Mouse (Mus musculus): ENCODE measurements around the gene Pcdh8. TPM values are rescaled to one million over a fixed set of nuclear protein-coding genes. Genes with fewer than 3 reads are reported as not detected.

The Pcdh8 gene
- 4.5 TPM in 2 replicates for polyA plus RNA-seq (2016; fragmentation: Nextera tagmentation; extraction: Ambion mirVana)

DNA sequence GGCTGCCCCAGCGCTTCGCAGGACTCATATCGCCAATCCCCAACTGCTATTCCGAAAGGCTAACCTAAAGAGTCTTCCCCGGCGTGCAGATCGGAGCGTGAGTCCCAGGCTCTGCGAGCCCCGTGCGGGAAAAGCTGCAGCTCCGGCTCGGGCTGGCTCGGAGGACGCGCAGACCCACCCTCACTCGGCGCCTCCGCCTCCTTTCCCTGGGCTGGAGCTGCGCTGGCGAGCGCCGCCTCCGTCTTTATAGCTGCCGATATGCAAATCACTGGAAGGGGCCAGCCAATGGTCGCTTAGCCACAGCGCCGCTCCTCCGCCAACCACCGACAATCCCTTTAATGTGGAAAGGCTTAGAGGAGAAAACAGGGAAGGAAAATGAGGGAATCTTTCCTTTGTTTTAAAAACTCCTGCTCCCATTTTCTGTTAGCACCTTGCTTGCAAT is at the start of gene Pcdh8:
Pcdh8 (minus strand) TSS at position 219 of the 442 bp plus-strand sequence.
- Histone ChIP-seq H3K9me3 (no peaks in the 10 kb centered on the region; the same call in 1 of the 2 replicates), H3K27me3 (peaks cover 95% of the 10 kb centered on the region), H3K27ac (no peak within 1 kb of the TSS), H3K4me2 (peak within 1 kb of the TSS; percentile 65), H3K4me1 (replicated peaks) (peaks cover 50% of the 10 kb centered on the region), H3K4me3 (replicated peaks) (peak within 1 kb of the TSS; percentile 42), H3K9ac (replicated peaks) (no peak within 1 kb of the TSS), H3K36me3 (no peaks in the 10 kb centered on the region)
- under 1% methylated on average over 30 of the region's 30 CpGs for WGBS
- ATAC-seq (ENCODE audit: insufficient number of reproducible peaks, insufficient read depth, low FRiP score, low TSS enrichment, low read depth): peak; percentile 85

- no peaks in the 10 kb centered on the region for H3K36me3 ChIP-seq
- H3K27ac ChIP-seq: no peak overlapping the region
- 70% methylated on average over 8 of the region's 8 CpGs for WGBS
- no peak overlapping the region for H3K4me3 ChIP-seq (replicated peaks)
- no peak overlapping the region for H3K9ac ChIP-seq (replicated peaks)
- no peak for ATAC-seq (ENCODE audit: insufficient number of reproducible peaks, insufficient read depth, low FRiP score, low TSS enrichment, low read depth)
- no peaks in the 10 kb centered on the region for H3K9me3 ChIP-seq
- H3K4me1 ChIP-seq (replicated peaks): peaks cover 4% of the 10 kb centered on the region; the same call in 1 of the 2 replicates
- H3K27me3 ChIP-seq: no peaks in the 10 kb centered on the region; the same call in 1 of the 2 replicates
- H3K4me2 ChIP-seq: no peak overlapping the region
These were observed 43.6 kb upstream of the Pcdh8 start for GRCm38 (mm10) chr14:79814709-79815108.

GRCm38 (mm10) chr14:79814084-79814483 is 43.0 kb upstream of the Pcdh8 start:
- Histone ChIP-seq H3K9ac (replicated peaks) (no peak overlapping the region), H3K36me3 (no peaks in the 10 kb centered on the region), H3K27ac (no peak overlapping the region), H3K4me3 (replicated peaks) (no peak overlapping the region), H3K27me3 (no peaks in the 10 kb centered on the region; the same call in 1 of the 2 replicates), H3K9me3 (no peaks in the 10 kb centered on the region), H3K4me1 (replicated peaks) (peaks cover 4% of the 10 kb centered on the region; the same call in 1 of the 2 replicates), H3K4me2 (no peak overlapping the region)
- ATAC-seq (ENCODE audit: insufficient number of reproducible peaks, insufficient read depth, low FRiP score, low TSS enrichment, low read depth): no peak
- WGBS: 30% methylated on average over 1 of the region's 1 CpGs

DNA sequence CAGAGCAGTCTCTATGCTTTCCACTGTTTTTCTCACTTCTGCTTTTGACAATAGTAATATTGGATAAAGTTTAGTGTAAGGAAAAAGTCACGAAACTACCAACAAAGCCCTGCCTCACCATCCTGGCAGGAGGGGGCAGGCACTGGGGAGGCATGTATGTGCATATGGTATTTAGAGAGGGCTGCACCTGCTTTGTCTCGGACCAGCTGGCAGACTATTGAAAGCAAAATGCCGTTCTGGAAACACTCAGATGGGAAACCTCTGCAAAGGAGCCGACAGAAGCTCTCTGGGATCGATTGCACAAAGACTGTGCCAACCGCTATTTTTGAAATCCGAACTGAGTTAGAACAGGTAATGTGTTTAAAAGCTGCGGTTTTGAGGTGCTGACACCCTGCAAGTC is 22.1 kb upstream of the Pcdh8 start:
- Histone ChIP-seq H3K4me2 (no peak overlapping the region), H3K9me3 (peaks cover 6% of the 10 kb centered on the region; the same call in 1 of the 2 replicates), H3K4me1 (replicated peaks) (peaks cover 18% of the 10 kb centered on the region), H3K4me3 (replicated peaks) (no peak overlapping the region), H3K36me3 (no peaks in the 10 kb centered on the region), H3K27me3 (peaks cover 4% of the 10 kb centered on the region; the same call in 1 of the 2 replicates), H3K9ac (replicated peaks) (no peak overlapping the region), H3K27ac (no peak overlapping the region)
- WGBS: 70% methylated on average over 8 of the region's 8 CpGs
- ATAC-seq (ENCODE audit: insufficient number of reproducible peaks, insufficient read depth, low FRiP score, low TSS enrichment, low read depth): no peak

GRCm38 (mm10) chr14:79789535-79789934 is 18.4 kb upstream of the Pcdh8 start:
- no peaks in the 10 kb centered on the region for H3K9me3 ChIP-seq
- H3K27ac ChIP-seq: no peak overlapping the region
- WGBS: 8% methylated on average over 4 of the region's 4 CpGs
- H3K4me3 ChIP-seq (replicated peaks): no peak overlapping the region
- H3K4me2 ChIP-seq: no peak overlapping the region
- H3K27me3 ChIP-seq: peaks cover 12% of the 10 kb centered on the region
- no peak overlapping the region for H3K9ac ChIP-seq (replicated peaks)
- peaks cover 18% of the 10 kb centered on the region for H3K4me1 ChIP-seq (replicated peaks)
- H3K36me3 ChIP-seq: no peaks in the 10 kb centered on the region
- ATAC-seq (ENCODE audit: insufficient number of reproducible peaks, insufficient read depth, low FRiP score, low TSS enrichment, low read depth): peak; percentile 71; the same call in 1 of the 2 replicates

DNA sequence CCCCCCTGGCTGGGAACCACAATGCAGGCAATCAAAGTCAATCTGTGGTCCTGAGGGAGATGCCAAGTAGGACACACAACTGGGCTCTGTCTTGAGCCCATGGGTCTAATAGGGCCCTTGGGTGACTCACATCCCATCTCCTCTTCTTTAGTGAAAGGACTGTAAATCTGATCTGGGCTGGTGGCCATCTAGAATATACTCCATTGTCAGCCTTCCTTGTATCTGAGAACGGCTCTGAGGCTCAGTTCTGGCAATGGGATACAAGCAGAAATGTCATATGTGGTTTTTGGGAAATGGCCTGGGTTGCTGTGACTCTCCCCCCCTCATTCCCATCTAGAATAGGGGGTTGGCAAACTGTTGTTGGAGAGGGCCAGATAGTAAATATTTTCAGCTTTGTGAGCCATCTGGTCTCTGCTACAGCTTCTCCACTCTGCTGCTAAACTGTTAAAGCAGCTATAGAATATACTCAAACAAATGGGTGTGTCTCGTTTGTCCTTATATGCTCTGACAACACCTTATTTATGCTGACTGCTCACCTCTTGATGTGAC is 17.6 kb upstream of the Pcdh8 start:
- no peak overlapping the region for H3K4me3 ChIP-seq (replicated peaks)
- H3K9me3 ChIP-seq: no peaks in the 10 kb centered on the region
- no peak overlapping the region for H3K27ac ChIP-seq
- H3K27me3 ChIP-seq: peaks cover 12% of the 10 kb centered on the region
- H3K4me2 ChIP-seq: no peak overlapping the region
- 64% methylated on average over 2 of the region's 2 CpGs for WGBS
- H3K9ac ChIP-seq (replicated peaks): no peak overlapping the region
- no peak for ATAC-seq (ENCODE audit: insufficient number of reproducible peaks, insufficient read depth, low FRiP score, low TSS enrichment, low read depth)
- peaks cover 18% of the 10 kb centered on the region for H3K4me1 ChIP-seq (replicated peaks)
- H3K36me3 ChIP-seq: no peaks in the 10 kb centered on the region

DNA sequence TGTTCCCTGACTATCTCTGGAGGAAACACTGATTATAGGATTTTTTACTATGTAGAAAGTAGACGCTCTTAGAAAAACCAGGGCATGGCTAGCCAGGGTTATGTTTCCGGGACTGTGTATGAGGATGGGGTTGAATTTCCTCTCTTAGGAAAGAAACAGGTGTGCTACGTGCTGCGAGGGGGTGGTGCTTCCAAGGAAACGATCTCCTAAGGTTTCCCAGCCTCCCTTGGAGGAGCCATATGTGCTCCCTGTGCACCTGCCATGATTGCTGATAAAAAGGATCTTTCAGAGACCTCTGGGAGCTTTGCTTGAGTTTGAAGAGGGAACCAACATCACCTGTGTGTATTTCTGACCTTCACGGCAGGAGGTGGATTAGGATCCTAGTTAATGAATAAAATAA is 16.8 kb upstream of the Pcdh8 start:
- peaks cover 12% of the 10 kb centered on the region for H3K27me3 ChIP-seq
- no peaks in the 10 kb centered on the region for H3K36me3 ChIP-seq
- WGBS: 76% methylated on average over 6 of the region's 6 CpGs
- no peak for ATAC-seq (ENCODE audit: insufficient number of reproducible peaks, insufficient read depth, low FRiP score, low TSS enrichment, low read depth)
- no peak overlapping the region for H3K4me2 ChIP-seq
- no peak overlapping the region for H3K4me3 ChIP-seq (replicated peaks)
- no peak overlapping the region for H3K9ac ChIP-seq (replicated peaks)
- no peak overlapping the region for H3K27ac ChIP-seq
- no peaks in the 10 kb centered on the region for H3K9me3 ChIP-seq
- H3K4me1 ChIP-seq (replicated peaks): peaks cover 18% of the 10 kb centered on the region

DNA sequence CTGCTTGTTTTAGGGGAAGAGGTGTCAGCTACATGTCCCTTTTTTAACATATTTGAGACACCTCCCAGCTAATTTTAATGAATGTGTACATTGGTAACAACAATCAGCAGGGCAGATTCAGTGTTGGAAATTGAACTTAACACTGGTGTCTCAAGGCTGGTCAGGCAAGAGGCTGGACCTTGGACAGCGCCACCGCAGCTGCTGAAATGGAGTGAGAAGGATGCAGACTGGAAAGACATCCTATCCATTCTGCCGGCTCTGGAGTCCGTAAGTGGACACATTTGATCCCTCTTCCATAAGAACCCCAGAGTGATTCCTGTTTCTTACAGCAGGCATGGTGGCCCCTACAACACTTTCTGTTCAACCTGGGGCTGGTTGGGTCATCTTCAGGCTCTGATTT is 14.3 kb upstream of the Pcdh8 start:
- 33% methylated on average over 4 of the region's 4 CpGs for WGBS
- H3K27me3 ChIP-seq: peaks cover 25% of the 10 kb centered on the region
- no peak overlapping the region for H3K4me3 ChIP-seq (replicated peaks)
- H3K4me1 ChIP-seq (replicated peaks): peaks cover 13% of the 10 kb centered on the region
- H3K9ac ChIP-seq (replicated peaks): no peak overlapping the region
- no peak for ATAC-seq (ENCODE audit: insufficient number of reproducible peaks, insufficient read depth, low FRiP score, low TSS enrichment, low read depth)
- no peak overlapping the region for H3K4me2 ChIP-seq
- H3K36me3 ChIP-seq: no peaks in the 10 kb centered on the region
- H3K27ac ChIP-seq: no peak overlapping the region
- no peaks in the 10 kb centered on the region for H3K9me3 ChIP-seq

- H3K4me3 ChIP-seq (replicated peaks): no peak overlapping the region
These were observed 9.8 kb upstream of the Pcdh8 start for GRCm38 (mm10) chr14:79780889-79781288.

GRCm38 (mm10) chr14:79780332-79780731 is 9.2 kb upstream of the Pcdh8 start:
- no peaks in the 10 kb centered on the region for H3K36me3 ChIP-seq
- H3K4me3 ChIP-seq (replicated peaks): no peak overlapping the region
- H3K27ac ChIP-seq: no peak overlapping the region
- no peak for ATAC-seq (ENCODE audit: insufficient number of reproducible peaks, insufficient read depth, low FRiP score, low TSS enrichment, low read depth)
- no peak overlapping the region for H3K4me2 ChIP-seq
- 26% methylated on average over 6 of the region's 6 CpGs for WGBS
- H3K9me3 ChIP-seq: no peaks in the 10 kb centered on the region; the same call in 1 of the 2 replicates
- H3K4me1 ChIP-seq (replicated peaks): no peaks in the 10 kb centered on the region
- H3K9ac ChIP-seq (replicated peaks): no peak overlapping the region
- H3K27me3 ChIP-seq: peaks cover 57% of the 10 kb centered on the region

More at GRCm38 (mm10) chr14:79780889-79781288, 9.8 kb upstream of the Pcdh8 start:
- H3K27ac ChIP-seq: no peak overlapping the region
- no peaks in the 10 kb centered on the region for H3K9me3 ChIP-seq
- H3K4me2 ChIP-seq: no peak overlapping the region
- ATAC-seq (ENCODE audit: insufficient number of reproducible peaks, insufficient read depth, low FRiP score, low TSS enrichment, low read depth): no peak
- H3K4me1 ChIP-seq (replicated peaks): no peaks in the 10 kb centered on the region
- no peaks in the 10 kb centered on the region for H3K36me3 ChIP-seq
- H3K9ac ChIP-seq (replicated peaks): no peak overlapping the region
- WGBS: 83% methylated on average over 1 of the region's 1 CpGs
- H3K27me3 ChIP-seq: peaks cover 55% of the 10 kb centered on the region

- Histone ChIP-seq H3K4me3 (replicated peaks) (no peak overlapping the region), H3K4me2 (no peak overlapping the region), H3K9me3 (no peaks in the 10 kb centered on the region; the same call in 1 of the 2 replicates), H3K36me3 (no peaks in the 10 kb centered on the region), H3K9ac (replicated peaks) (no peak overlapping the region), H3K27ac (no peak overlapping the region), H3K27me3 (peaks cover 58% of the 10 kb centered on the region), H3K4me1 (replicated peaks) (no peaks in the 10 kb centered on the region)
- ATAC-seq (ENCODE audit: insufficient number of reproducible peaks, insufficient read depth, low FRiP score, low TSS enrichment, low read depth): no peak
- WGBS: 49% methylated on average over 4 of the region's 4 CpGs
These were observed 8.7 kb upstream of the Pcdh8 start for GRCm38 (mm10) chr14:79779841-79780240.

Measured in limb, embryonic 12.5 days (tissue).